Mouse (Mus musculus): ENCODE data around the gene Cdh16. TPM values are rescaled to one million over a fixed set of nuclear protein-coding genes. Genes with fewer than 3 reads are reported as not detected.
"Not testable (repeated sequence)": the region's sequence is repeated elsewhere in the genome, so short reads cannot be mapped to it uniquely, and the experiment has no call there.

Gene Cdh16
- total RNA-seq (2014; rRNA removed) = not detected in 2 replicates
- polyA plus RNA-seq (2015; fragmentation: Nextera tagmentation; extraction: Ambion mirVana) = not detected in 2 replicates

GRCm38 (mm10) chr8:104624161-104624560 is at the start of gene Cdh16:
TSS of gene Cdh16 (minus strand) at chr8:104624396.
- Histone ChIP-seq H3K4me1 (ENCODE audit: insufficient read depth) (no peaks in the 10 kb centered on the region), H3K4me3 (ENCODE audit: low read depth, low read length) (no peak within 1 kb of the TSS), H3K27ac (ENCODE audit: low read depth, low read length) (no peak within 1 kb of the TSS), H3K4me2 (ENCODE audit: low read depth) (no peak within 1 kb of the TSS), H3K36me3 (ENCODE audit: insufficient read depth) (no peaks in the 10 kb centered on the region), H3K9me3 (ENCODE audit: low read length) (no peaks in the 10 kb centered on the region), H3K27me3 (ENCODE audit: insufficient read depth, low read length) (no peaks in the 10 kb centered on the region), H3K9ac (no peak within 1 kb of the TSS)
- ATAC-seq = no peak
- 79% methylated on average over 6 of the region's 6 CpGs for WGBS
- TF ChIP-seq CTCF (IDR thresholded peaks at IDR 0.05; ENCODE audit: low read depth) = no peak
- no peak for DNase-seq

GRCm38 (mm10) chr8:104655614-104656013 is 31.4 kb upstream of the Cdh16 start:
- DNase-seq (no peak), ATAC-seq (no peak)
- TF ChIP-seq CTCF (IDR thresholded peaks at IDR 0.05; ENCODE audit: low read depth) = no peak
- Histone ChIP-seq H3K27ac (ENCODE audit: low read depth, low read length) (no peak overlapping the region), H3K4me2 (ENCODE audit: low read depth) (no peak overlapping the region), H3K9ac (no peak overlapping the region), H3K4me1 (ENCODE audit: insufficient read depth) (no peaks in the 10 kb centered on the region), H3K27me3 (ENCODE audit: insufficient read depth, low read length) (no peaks in the 10 kb centered on the region), H3K36me3 (ENCODE audit: insufficient read depth) (no peaks in the 10 kb centered on the region), H3K4me3 (ENCODE audit: low read depth, low read length) (no peak overlapping the region), H3K9me3 (ENCODE audit: low read length) (no peaks in the 10 kb centered on the region)
- WGBS = 86% methylated on average over 4 of the region's 4 CpGs

- no peaks in the 10 kb centered on the region for H3K36me3 ChIP-seq (ENCODE audit: insufficient read depth)
- TF ChIP-seq CTCF (IDR thresholded peaks at IDR 0.05; ENCODE audit: low read depth) = peak; percentile 99
- H3K27ac ChIP-seq (ENCODE audit: low read depth, low read length) = no peak overlapping the region
- WGBS = under 1% methylated on average over 3 of the region's 3 CpGs
- no peaks in the 10 kb centered on the region for H3K27me3 ChIP-seq (ENCODE audit: insufficient read depth, low read length)
- H3K4me1 ChIP-seq (ENCODE audit: insufficient read depth) = no peaks in the 10 kb centered on the region
- no peaks in the 10 kb centered on the region for H3K9me3 ChIP-seq (ENCODE audit: low read length)
- peak; percentile 94 for DNase-seq
- no peak overlapping the region for H3K4me3 ChIP-seq (ENCODE audit: low read depth, low read length)
- peak; percentile 95 for ATAC-seq
- no peak overlapping the region for H3K4me2 ChIP-seq (ENCODE audit: low read depth)
- no peak overlapping the region for H3K9ac ChIP-seq
Observed at GRCm38 (mm10) chr8:104654984-104655383, 30.8 kb upstream of the Cdh16 start.

GRCm38 (mm10) chr8:104644187-104644586 is 20.0 kb upstream of the Cdh16 start:
- not testable (repeated sequence) for DNase-seq; H3K4me2 ChIP-seq (ENCODE audit: low read depth); H3K9me3 ChIP-seq (ENCODE audit: low read length); H3K4me3 ChIP-seq (ENCODE audit: low read depth, low read length); H3K27me3 ChIP-seq (ENCODE audit: insufficient read depth, low read length); H3K27ac ChIP-seq (ENCODE audit: low read depth, low read length); ATAC-seq; H3K36me3 ChIP-seq (ENCODE audit: insufficient read depth); H3K9ac ChIP-seq
- 79% methylated on average over 3 of the region's 3 CpGs for WGBS
- peaks cover 14% of the 10 kb centered on the region for H3K4me1 ChIP-seq (ENCODE audit: insufficient read depth)

GRCm38 (mm10) chr8:104642324-104642654 is 18.1 kb upstream of the Cdh16 start:
- Histone ChIP-seq H3K4me1 (ENCODE audit: insufficient read depth) (peaks cover 14% of the 10 kb centered on the region), H3K27me3 (ENCODE audit: insufficient read depth, low read length) (no peaks in the 10 kb centered on the region), H3K36me3 (ENCODE audit: insufficient read depth) (peaks cover 16% of the 10 kb centered on the region), H3K27ac (ENCODE audit: low read depth, low read length) (peak overlapping the region; percentile 90), H3K4me2 (ENCODE audit: low read depth) (peak overlapping the region; percentile 84), H3K4me3 (ENCODE audit: low read depth, low read length) (peak overlapping the region; percentile 81), H3K9me3 (ENCODE audit: low read length) (no peaks in the 10 kb centered on the region), H3K9ac (peak overlapping the region; percentile 75)
- ATAC-seq = no peak; the same call in 1 of the 2 replicates
- 74% methylated on average over 6 of the region's 6 CpGs for WGBS
- TF ChIP-seq CTCF (IDR thresholded peaks at IDR 0.05; ENCODE audit: low read depth) = no peak
- DNase-seq = no peak

- H3K9me3 ChIP-seq (ENCODE audit: low read length) = no peaks in the 10 kb centered on the region
- H3K4me3 ChIP-seq (ENCODE audit: low read depth, low read length) = peak within 1 kb of the TSS; percentile 81
- ATAC-seq (peak; percentile 99), DNase-seq (peak; percentile 94)
- peak; percentile 16; the same call in 1 of the 2 replicates for TF ChIP-seq CTCF (IDR thresholded peaks at IDR 0.05; ENCODE audit: low read depth)
- H3K4me2 ChIP-seq (ENCODE audit: low read depth) = peak within 1 kb of the TSS; percentile 84
- peak within 1 kb of the TSS; percentile 90 for H3K27ac ChIP-seq (ENCODE audit: low read depth, low read length)
- H3K4me1 ChIP-seq (ENCODE audit: insufficient read depth) = peaks cover 14% of the 10 kb centered on the region
- no peaks in the 10 kb centered on the region for H3K27me3 ChIP-seq (ENCODE audit: insufficient read depth, low read length)
- under 1% methylated on average over 66 of the region's 66 CpGs for WGBS
- H3K9ac ChIP-seq = peak within 1 kb of the TSS; percentile 75
- peaks cover 19% of the 10 kb centered on the region for H3K36me3 ChIP-seq (ENCODE audit: insufficient read depth)
Observed at GRCm38 (mm10) chr8:104641426-104642323, 17.5 kb upstream of the Cdh16 start, which contains the start of gene Ciao2b. TSS of gene Ciao2b (minus strand) at chr8:104641965.

- Histone ChIP-seq H3K9ac (peak overlapping the region; percentile 75), H3K4me3 (ENCODE audit: low read depth, low read length) (peak overlapping the region; percentile 81), H3K36me3 (ENCODE audit: insufficient read depth) (peaks cover 19% of the 10 kb centered on the region), H3K27me3 (ENCODE audit: insufficient read depth, low read length) (no peaks in the 10 kb centered on the region), H3K4me1 (ENCODE audit: insufficient read depth) (peaks cover 14% of the 10 kb centered on the region), H3K27ac (ENCODE audit: low read depth, low read length) (no peak overlapping the region), H3K4me2 (ENCODE audit: low read depth) (peak overlapping the region; percentile 84), H3K9me3 (ENCODE audit: low read length) (no peaks in the 10 kb centered on the region)
- no peak for TF ChIP-seq CTCF (IDR thresholded peaks at IDR 0.05; ENCODE audit: low read depth)
- ATAC-seq (no peak), DNase-seq (no peak)
- 12% methylated on average over 25 of the region's 25 CpGs for WGBS
Observed at GRCm38 (mm10) chr8:104640831-104641370, 16.7 kb upstream of the Cdh16 start.
